Mouse (Mus musculus): Measurements from ENCODE around the gene Galnt7.
"Not testable (repeated sequence)": the region's sequence is repeated elsewhere in the genome, so short reads cannot be mapped to it uniquely, and the experiment has no call there.

The Galnt7 gene

DNA sequence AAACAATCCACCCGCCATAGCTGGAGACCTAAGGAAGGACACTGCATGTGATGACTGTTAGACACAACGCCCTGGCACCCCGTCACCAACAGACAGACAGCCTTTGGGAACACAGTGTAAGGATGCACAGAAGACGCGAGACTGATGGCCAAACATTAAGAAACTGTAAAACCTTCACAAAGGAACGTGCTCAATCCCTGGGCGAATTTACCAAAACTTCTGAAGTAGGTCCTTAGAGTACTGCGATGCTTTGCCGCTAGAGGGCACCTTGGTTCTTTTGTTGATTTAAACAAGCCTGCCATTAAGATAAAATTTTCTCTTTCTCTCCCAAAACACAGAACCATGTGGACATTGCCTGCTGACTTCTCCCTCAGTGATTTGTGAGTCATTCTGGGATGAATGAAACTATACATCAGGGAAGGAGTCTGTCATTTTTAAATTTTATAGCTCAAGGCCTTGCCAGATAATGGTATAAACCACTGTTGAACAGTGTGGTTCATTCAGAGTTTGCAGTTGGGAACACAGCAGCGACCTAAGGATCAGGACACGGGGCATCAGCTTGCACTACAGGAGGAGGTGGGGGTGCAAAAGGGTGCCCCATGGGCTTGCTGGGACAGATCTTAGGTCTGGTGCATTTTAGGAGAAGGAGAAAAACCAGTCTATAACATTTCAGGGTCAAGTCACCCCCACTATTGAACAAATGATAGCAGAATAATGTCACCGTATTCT, 112.6 kb downstream of the Galnt7 start:
- peak; percentile 71 for DNase-seq (ENCODE audit: low read depth, low spot score)

GRCm38 (mm10) chr8:57538601-57539000, 114.2 kb downstream of the Galnt7 start:
- DNase-seq (ENCODE audit: low read depth, low spot score), result no peak

DNA sequence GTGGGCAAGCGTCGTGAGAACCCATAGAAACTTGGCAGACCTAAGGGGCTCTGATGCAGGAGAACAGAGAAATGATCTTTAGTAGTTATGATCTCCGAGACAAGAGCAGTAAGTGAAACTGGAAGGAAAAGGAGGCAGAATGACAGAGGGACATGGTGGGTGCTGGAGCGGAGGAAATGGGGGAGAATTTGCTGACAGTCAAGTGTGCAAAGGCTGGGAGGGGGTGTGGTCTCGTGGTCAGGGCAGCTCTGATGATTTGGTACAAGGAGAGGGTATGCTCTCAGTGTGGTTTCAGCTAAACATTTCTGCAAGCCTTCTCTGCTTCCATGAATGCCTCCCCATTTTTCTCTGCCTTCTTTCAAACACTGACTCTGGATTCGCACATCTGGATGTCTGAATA, 116.7 kb downstream of the Galnt7 start:
- DNase-seq (ENCODE audit: low read depth, low spot score), result no peak

GRCm38 (mm10) chr8:57534495-57534894, 118.3 kb downstream of the Galnt7 start:
- no peak for DNase-seq (ENCODE audit: low read depth, low spot score)

- DNase-seq (ENCODE audit: low read depth, low spot score), result no peak
Observed at GRCm38 (mm10) chr8:57533106-57533505, 119.7 kb downstream of the Galnt7 start.

DNA sequence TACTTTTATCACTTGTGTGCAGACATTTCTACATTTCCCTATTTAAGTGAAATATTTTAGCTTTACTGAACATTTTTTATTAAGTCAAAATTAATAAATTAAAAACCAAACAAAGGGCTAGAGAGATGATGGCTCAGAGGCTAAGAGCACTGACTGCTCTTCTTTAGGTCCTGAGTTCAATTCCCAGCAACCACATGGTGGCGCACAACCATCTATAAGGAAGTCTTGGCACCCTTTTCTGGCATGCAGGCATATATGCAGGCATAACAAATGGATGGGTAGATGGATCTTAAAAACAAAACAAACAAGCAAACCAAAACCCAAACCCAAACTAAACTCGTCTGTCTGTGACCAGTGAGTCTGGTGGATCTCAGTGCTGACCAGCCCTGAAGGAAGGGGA, 120.6 kb downstream of the Galnt7 start:
- DNase-seq (ENCODE audit: low read depth, low spot score), result peak; percentile 33

DNA sequence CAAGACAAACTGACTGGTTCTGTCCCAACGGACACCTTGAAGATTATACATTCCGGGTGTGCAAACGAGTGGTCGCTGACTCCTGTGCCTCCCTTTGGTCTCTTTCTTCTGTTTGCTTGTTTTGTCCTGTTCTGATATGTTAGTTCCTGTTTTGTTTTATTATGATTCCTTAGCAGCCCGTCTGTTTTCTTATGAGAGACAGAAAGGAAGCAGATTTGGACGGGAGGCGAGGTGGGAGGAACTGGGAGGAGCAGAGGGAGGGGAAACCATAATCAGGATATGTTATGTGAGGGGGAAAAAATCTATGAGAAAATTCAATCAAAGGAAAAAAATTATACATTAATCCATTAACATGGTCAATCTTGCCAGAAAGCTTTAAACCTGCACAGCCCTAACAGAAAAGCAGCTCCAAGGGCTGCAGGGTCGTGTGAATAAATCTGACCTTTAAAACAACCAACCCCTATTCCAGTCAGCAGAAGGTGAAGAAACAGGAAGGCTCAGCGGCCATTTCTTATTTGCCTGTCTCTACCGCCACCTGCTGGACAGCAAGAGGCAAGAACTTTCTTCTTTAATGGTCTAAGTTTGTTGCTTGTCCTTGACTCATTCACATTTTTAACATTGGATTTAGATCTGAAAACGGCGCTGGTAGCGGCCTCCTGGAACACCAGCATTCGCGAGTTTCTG, 122.0 kb downstream of the Galnt7 start:
- DNase-seq (ENCODE audit: low read depth, low spot score), result peak; percentile 88

DNA sequence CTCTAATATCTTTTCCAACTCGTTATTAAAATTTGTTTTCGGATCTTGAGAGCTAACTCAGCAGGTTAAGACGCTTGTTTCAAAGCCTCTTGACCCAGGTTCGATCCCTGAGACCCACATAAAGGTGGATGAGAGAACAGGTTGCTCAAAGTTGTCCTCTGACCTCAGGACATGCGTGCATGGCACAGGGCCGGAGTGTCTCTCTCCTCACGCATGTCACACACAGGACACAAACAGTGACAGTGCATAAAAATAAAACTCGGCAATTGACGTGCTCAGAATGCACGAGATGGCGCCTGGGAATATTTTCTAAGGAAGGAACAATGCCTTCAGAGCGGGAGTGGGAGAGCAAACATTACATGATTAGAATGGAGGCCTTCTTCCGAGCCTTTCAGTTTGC, 122.6 kb downstream of the Galnt7 start:
- no peak for DNase-seq (ENCODE audit: low read depth, low spot score)

- DNase-seq (ENCODE audit: low read depth, low spot score), result no peak
Observed at GRCm38 (mm10) chr8:57528036-57528435, 124.8 kb downstream of the Galnt7 start.

DNA sequence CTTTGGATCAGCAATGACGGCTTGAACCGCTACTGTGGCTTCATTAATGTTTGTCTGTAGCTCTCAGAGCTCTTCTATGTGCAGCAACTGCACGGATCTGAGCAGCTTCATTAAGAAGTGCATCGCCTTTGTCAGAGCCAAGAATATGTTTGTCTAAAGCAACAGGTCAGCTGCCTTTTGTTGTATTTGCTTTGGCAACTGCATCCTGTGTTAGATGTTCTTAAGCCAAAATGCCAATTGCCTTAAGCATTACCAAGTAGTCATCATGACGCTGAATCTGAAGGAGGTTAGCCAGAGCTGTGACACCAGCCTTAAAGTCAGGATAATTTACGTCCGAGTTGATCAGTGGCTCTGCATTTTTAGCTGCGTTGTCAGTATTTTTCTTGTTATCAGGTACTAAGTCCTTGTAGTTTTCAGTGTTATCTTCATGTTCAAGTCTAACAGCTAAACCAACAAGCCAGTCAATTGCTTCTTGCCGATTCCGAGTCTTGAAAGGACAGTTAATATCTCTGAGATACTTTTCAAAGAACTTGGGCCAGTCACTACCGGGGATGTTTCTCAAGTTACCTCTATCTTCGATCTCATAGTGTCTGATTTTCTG, 132.5 kb downstream of the Galnt7 start:
- DNase-seq (ENCODE audit: low read depth, low spot score), result no peak

GRCm38 (mm10) chr8:57517723-57518122, 135.1 kb downstream of the Galnt7 start:
- no peak for DNase-seq (ENCODE audit: low read depth, low spot score)

- DNase-seq (ENCODE audit: low read depth, low spot score), result not testable (repeated sequence)
Observed at GRCm38 (mm10) chr8:57516685-57517084, 136.1 kb downstream of the Galnt7 start.

DNA sequence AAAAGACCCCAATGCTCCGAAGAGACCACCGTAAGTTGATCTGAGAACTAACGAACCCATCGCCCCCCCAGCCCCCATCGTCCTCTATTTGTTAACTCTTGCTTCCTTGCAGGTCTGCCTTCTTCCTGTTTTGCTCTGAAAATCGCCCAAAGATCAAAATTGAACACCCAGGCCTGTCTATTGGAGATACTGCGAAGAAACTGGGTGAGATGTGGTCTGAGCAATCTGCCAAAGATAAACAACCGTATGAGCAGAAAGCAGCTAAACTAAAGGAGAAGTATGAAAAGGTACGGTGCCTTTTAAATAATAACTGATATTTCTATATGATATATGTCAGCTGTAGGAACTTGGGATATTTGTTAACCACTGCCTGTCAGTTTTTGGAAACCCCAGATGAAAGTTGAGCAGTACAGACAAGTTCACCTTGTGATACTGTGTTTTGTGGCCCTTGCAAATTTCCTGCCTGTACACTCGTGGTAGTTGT, 139.6 kb downstream of the Galnt7 start:
- not testable (repeated sequence) for DNase-seq (ENCODE audit: low read depth, low spot score)

DNA sequence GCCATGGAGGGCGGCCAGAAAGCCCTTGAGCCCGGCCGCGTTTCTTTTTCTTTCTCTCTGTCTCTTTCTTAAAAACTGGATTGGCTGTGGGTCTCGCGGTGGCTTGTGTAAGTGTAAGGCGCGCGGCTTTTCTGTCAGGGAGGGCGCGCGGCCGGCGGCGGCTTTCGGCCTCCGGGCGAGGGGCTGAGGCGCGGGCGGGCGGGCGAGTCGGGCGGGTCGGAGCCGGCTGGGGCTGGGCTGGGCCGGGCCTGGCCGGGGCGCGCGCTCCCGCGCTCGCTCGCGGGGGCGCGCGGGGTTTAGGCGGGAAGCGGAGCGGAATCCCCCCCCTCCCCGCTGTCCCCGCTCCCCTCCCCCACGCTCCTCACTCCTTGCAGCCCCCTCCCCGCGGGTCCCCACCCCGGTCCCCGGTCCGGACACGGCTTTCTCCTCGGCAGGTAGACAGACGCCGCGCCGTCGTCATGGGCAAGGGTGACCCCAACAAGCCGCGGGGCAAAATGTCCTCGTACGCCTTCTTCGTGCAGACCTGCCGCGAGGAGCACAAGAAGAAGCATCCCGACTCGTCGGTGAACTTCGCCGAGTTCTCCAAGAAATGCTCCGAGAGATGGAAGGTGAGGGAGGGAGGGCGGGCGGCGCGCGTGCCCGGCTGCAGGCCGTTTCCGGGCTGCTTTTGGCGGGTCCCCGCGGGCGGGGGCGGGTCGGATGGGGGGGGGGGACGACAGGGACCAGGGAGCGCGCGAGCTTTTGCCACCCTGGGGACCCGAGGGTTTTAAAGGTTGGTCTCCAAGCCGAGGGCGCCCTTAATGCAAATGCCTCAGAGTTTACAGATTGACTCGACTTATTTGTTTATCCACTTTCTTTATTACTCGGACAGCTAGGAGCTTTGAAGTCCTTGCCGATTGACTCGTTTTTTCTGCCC, 140.4 kb downstream of the Galnt7 start:
- DNase-seq (ENCODE audit: low read depth, low spot score), result peak; percentile 55

DNA sequence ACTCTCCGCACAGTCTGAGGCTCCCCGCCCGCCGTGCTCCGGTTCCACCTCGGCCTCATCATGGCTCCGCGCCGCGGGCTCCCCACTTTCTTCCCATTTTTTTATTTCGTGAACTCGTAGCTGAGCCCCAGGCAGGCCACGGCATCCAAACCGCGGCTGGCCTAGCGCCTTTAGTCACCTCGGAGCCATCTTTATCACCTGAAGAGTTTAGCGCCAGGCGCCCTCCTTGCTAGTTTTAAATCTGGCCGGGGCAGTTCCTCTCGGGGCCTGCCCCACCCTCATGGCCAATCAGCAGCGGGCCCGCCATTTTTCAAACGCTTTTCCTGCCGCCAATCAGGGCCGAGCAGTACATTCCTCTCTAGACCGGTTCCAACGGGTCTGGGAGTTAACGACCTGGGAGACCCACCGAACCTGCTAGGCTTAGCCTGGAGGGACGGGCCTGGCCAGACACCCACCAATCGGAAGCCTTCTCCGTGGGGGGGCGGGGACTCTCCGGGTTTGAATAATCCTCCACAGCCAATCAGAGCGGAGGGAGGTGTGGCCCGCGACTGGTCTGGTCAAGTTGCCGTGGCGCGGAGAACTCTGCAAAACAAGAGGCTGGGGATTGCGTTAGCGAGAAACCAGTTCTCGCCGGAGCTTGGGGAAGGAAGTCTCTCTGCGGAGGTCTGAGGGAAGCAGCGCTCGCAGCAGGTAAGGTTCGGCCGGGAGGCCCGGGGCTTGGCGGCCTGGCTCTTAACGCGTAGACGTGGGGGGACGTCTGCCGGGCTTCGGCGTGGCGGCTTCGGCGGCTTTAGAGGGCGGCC, 141.3 kb downstream of the Galnt7 start, which contains the start of gene Hmgb2:
Gene Hmgb2, plus strand, starts transcription at position 592 of the 803 bp plus-strand sequence.
- peak; percentile 100 for DNase-seq (ENCODE audit: low read depth, low spot score)

DNA sequence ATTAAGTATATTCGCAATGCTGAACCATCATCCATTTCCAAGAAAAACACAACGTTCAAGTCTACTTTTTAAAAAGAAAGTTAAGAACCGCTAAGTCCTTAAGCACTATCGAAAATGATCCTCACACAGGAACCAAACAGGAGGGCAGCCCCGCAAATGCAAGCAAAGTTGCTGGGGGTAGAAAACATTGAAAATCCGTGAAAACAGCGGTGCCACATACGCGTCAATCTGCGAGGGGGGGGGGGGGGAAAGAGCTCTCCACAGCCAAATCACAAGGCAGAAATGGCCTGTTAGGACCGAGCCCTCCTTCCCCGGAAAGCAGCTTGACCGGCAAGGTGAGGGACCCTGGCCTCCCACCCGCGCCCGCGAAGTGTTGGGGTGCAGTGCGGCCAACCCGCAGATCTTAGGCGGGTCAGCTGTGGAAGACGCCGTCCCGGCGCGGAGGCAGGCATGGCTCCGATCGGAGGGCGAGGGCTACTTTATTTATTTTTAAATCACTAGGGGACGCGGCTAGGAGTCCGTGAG, 142.0 kb downstream of the Galnt7 start:
- DNase-seq (ENCODE audit: low read depth, low spot score), result no peak

- DNase-seq (ENCODE audit: low read depth, low spot score), result no peak
Observed at GRCm38 (mm10) chr8:57508657-57509056, 144.2 kb downstream of the Galnt7 start.

DNA sequence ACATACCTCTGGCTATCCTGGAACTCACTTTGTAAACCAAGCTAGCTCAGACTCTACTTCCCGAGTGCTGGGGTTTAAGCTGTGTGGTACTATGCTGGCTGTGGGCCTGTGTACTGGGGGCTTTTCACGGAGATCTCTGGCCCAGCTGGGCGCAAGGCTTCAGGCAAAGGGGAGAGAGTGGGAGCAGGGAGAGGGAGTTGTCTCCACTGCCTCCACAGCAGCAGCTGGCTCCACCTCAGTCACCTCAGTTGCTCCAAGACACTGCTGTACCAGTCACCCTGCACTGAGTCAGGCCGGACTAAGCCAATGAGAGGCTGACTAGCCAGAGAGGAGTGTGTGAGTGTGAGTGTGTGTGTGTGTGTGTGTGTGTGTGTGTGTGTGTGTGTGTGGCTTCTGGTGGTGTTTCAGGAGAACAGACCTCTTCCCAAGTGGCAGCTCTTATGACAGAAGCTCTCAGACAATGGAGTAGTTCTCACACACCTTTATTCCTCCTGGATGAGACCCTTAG, 145.2 kb downstream of the Galnt7 start:
- no peak for DNase-seq (ENCODE audit: low read depth, low spot score)

- DNase-seq (ENCODE audit: low read depth, low spot score), result peak; percentile 75
Observed at GRCm38 (mm10) chr8:57505500-57505899, 147.3 kb downstream of the Galnt7 start.

GRCm38 (mm10) chr8:57503641-57504040, 149.2 kb downstream of the Galnt7 start:
- DNase-seq (ENCODE audit: low read depth, low spot score), result peak; percentile 82
